Mouse (Mus musculus): ENCODE results near the gene Tcl1b1. TPM values are rescaled to one million over a fixed set of nuclear protein-coding genes. Genes with fewer than 3 reads are reported as not detected.
"Not testable (repeated sequence)": the region's sequence is repeated elsewhere in the genome, so short reads cannot be mapped to it uniquely, and the experiment has no call there.

Tcl1b1 gene
- not detected for total RNA-seq (2021)
- polyA plus RNA-seq (2012; rRNA removed): not detected in 2 replicates
- long read RNA-seq: 0 reads

DNA sequence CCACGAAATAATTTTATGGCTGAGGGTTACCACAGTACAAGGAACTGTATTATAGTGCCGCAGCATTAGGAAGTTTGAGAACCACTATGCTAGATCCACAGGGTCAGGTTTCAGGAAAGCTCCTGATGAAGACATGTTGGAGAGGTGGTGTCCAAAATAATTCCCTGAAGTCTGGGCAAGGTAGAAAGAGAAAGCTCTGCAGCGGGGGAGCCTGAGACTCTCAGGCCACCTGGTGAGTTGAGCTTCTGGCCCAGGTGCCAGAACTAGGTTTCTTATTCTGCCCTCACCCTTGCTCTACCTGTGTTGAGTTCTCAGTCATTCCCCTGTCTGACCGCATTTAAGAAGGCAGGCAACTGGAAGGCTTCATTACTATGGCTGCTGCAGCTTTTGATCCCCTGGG is at the start of gene Tcl1b1:
Gene Tcl1b1, plus strand, starts transcription at position 301 of the 400 bp plus-strand sequence.
- no peak for DNase-seq

DNA sequence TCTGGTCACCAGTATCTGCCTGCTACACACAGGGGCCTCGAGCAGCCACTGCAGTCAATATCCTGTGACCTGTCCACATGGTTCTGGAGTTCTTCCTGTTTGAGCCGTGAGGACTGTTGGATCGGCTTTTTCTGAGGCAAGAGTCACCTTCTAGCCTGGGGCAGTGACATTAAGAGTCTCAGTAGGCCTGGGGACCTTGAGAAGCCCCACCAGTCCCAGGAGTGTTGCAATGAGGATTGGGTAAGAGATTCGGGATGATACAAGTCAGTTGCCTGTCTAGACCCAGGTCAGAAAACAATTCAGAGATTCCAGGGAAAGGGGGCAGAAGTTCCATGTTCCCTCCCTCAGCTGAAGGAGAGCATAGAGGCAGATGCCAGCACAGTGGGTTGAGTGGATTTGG is 49.7 kb upstream of the Tcl1b1 start:
- DNase-seq: peak; percentile 73

DNA sequence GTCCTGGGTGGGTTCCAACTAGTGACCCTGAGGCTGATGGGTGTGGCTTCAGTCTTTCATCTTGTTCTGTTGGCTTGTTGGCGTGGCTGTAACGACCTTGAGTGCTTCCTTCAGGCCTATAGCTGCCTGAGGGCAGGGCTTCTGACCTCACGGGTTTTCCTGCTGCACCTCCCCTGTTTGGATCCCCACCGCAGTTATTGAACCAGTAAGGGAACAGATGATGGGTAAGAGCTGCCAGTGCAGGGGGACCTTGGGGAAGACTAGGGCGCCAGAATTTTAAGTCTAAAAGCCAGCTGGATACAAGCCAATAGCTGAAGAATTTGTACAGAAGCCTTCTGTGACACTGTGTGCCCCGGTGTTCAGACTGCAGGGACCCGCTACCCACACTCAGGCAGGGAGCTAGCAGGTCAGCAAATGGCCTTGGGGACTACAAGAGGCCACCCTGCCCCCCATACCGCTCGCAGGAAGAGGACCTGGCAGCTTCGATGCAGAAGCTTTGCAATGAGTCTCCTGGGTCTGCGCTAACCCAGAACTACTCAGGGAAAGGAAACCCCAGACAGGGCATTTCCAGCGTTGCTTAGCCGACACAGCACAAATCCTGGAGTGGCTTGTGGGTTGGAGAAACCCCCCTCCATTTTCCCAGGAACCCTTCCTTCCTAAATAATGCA is 47.0 kb upstream of the Tcl1b1 start:
- DNase-seq: peak; percentile 46

DNA sequence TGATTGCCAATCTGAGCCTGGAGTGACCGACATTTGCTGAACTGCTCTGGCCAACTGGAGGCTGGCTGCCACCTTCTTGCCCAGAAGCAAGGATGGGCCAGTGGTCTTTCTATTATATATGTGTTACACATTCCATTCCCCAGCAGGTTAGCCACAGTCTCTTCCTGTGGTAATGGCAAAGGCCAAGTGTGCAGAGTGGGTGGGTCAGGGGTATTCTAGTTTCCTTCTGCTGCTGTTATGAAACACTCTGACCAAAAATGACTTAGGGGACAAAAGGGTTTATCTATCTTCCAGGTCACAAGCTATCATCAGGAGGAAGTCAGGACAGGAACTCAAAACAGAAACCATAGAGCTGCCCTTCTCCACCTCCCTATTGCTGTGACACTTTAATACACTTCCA is 42.8 kb upstream of the Tcl1b1 start:
- no peak for DNase-seq

DNA sequence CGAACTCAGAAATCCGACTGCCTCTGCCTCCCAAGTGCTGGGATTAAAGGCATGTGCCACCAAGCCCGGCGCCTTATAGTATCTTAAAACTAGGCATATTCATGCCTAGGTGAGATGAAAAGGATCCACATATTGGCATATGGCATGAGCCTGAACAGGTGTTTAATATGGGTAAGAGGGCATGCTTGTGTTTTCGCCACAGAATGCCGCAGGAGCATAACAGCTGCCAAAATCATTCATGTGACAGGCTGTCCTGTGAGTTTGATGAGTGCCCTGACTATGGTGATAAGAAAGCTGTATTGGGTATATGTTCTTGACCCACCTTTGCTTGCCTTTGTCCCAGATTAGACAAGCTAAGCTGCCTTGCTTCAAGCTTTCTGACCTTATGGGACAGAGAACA is 34.1 kb upstream of the Tcl1b1 start:
- no peak for DNase-seq

DNA sequence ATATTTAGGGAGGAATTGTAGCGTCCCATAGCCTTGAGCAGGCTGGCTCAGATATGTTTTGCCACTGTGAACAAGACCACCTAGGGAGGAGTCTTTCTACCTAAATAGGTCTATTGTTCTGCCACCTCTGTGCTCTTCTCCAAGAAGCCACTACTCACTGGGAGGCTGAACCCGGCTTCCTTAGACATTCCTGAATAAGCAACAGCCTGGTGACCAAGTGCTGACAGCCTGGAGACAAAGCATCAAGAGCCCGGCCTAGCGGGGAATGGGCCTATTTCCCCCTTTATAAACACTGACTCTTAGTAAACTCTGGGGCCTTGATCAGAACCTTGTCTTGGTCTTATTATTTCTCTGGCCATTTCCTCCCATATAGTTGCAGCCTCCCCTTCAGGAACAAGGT is 33.0 kb upstream of the Tcl1b1 start:
- DNase-seq: no peak

DNA sequence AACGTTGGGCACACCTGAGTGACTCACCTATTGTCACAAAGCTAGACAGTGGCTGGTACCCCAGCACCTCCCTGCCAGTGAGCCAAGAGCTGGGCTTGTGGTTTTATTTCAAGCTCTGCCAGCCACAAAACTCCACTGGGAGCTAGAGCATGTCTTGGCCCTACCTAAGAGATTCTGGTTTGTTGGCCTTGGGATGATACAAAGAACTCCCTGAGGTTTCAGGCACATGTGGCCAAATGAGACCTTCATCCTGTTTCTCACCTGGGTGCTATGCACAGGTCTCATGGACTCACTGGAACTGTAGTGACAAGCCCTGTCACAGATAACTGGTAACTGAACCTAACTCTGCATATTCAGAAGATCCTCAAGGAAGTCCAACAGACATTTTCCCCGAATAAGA is 31.9 kb upstream of the Tcl1b1 start:
- DNase-seq: no peak

DNA sequence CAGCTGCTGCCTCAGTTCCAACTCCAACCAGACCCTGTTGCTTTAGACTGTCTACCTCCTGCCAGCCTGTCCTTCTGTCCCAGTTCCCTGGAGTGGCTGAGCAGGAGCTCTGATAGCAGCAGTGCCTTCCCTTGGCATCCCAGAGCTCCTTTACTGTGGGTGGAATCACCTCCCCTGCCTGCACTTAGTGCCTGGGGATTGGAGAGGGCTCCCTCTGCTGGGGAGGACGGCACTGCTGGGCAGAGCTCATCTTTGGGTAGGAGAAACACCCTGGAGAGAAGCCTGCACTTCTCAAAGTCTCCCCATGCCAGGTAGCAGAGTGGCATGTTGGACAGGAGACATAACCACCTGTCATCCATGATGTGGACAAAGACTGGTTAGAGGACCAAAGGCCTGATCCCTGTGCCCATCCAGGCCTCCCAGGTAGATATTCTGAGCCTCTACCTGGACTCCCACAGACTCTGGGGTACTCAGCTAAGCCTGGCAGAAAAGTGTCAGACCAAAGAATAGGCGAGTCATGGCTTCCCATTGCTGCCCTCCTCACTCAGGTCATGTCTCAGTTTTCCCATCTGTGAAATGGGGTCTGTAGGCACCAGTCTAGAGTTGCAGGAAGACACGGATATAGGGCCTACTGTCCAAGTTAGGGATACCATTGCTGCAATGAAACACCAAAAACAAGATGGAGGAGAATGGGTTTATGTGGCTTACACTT is 29.8 kb upstream of the Tcl1b1 start:
- DNase-seq: not testable (repeated sequence)

DNA sequence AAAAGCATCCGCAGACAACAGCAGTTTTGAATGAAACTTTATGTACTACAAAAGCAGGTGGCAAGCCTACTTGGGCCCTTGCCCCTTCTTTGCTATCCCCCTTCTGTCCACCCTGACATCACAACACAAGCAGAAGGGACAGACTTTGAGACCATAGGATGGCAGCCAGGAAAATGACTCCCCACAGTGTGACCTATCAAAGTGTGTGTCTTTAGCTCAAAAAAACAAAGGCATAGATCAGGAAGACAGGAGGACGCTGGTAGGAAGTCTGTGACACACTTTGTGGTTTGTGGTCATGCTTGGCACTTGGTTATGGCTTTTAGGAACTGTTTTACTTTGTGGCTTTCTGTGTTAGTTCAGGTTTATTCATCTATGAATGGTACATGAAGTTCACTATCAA is 25.3 kb upstream of the Tcl1b1 start:
- not testable (repeated sequence) for DNase-seq

DNA sequence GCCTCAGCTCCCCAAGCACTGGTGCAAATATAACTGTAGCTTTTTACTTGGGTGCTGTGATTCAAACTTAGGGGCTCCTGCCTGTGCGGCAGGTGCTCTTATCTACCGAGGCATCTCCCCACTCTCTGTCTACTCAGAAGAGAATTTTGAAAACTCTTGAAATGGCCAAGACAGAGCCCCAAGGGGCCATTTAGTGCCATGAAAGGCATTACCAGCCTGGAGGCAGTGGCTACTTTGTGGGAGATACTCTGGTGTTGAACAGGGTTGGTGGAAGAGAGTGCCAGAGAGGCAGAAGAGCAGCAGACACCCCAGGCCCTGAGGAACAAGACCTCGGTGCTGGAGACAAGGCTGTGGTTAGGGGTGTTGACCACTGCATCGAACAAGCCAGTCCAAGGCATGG is 24.7 kb upstream of the Tcl1b1 start:
- DNase-seq: not testable (repeated sequence)

DNA sequence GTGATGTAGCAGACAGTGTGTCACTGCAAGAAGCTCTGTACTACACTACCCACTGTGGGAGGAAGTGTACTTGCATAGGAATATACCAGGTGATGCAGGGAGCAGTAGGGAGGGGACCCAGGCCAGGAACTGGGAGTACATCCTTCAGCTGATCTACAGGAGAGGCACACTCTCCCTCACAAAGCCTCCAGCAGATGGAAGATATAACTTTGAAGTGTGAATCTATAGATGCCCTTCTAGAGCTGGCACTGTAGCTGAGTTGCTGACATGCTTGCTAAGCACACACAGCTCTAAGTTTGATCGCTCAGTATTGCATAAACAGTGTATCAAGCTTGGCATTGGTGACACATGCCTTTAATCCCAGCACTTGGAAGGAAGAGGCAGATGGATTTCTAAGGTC is 21.8 kb upstream of the Tcl1b1 start:
- DNase-seq: peak; percentile 38

DNA sequence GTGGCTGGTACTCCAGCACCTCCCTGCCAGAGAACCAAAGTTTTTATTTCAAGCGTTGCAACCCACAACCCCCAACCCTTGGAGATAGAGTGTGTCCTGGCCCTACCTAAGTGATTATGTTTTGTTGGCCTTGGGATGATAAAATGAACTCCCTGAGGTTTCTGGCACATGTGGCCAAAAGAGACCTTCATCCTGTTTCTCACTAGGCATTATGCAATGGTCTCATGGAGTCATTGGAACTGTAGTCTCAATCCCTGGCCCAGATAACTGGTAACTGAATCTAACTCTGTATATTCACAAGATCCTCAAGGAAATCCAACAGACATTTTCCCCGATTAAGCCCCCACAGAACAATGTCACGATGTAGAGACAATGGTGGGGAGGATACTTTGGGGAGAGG is 16.4 kb upstream of the Tcl1b1 start:
- DNase-seq: peak; percentile 45

DNA sequence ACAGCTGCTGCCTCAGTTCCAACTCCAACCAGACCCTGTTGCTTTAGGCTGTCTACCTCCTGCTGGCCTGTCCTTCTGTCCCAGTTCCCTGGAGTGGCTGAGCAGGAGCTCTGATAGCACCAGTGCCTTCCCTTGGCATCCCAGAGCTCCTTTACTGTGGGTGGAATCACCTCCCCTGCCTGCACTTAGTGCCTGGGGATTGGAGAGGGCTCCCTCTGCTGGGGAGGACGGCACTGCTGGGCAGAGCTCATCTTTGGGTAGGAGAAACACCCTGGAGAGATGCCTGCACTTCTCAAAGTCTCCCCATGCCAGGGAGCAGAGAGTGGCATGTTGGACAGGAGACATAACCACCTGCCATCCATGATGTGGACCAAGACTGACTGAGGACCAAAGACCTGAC is 14.6 kb upstream of the Tcl1b1 start:
- not testable (repeated sequence) for DNase-seq

DNA sequence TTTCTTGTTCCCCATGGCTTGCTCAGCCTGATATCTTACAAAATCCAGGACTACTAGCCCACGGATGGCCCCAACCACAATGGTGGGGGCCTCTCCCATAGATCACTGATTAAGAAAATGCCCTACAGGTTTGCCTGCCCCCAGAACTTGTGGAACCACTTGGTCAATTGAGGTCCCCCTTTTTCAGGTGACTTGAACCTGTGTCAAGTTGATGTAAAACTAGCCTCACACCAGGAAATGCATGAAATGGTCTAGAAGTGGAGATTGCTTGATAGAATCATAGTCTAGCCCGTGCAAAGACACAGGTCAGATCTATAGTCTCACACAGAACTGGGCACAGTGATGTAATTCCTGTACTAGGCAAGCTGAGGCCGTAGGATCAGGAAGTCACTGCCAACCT is 13.8 kb upstream of the Tcl1b1 start, which contains the start of gene Tcl1b2:
Gene Tcl1b2, plus strand, starts transcription at position 301 of the 400 bp plus-strand sequence.
- DNase-seq: no peak

DNA sequence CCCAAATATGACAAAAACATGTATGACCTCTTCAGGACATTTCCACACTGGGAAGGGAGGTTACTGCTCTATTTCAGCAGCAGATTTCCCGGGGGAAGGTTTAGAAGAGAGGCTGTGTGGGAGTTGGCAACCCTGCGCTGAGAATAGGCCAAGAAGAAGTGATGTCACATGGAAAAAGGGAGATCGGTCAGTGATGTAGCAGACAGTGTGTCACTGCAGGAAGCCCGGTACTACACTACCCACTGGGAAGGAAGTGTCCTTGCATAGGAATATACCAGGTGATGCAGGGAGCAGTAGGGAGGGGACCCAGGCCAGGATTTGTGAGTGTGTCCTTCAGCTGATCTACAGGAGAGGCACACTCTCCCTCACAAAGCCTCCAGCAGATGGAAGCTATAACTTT is 4.2 kb upstream of the Tcl1b1 start:
- not testable (repeated sequence) for DNase-seq

DNA sequence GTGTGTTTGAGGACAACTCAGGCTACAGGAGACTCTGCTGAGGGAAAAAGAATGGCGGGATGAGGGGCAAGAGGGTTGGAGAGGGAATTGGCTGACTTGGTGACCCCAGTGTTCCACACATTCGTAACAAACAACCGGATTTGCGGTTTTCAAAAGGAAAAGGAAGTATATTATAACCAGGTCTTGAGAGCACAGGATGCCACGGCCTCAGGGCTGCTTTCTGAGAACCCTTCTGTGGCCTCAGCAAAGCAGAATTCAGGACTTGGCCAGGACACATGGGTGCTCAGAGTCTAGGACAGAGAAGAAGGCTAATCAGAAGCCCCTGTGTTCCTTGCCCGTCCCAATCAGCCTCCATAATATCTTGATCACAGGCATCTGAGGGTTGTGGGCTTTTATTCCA is 648 bp upstream of the Tcl1b1 start:
- DNase-seq: no peak

DNA sequence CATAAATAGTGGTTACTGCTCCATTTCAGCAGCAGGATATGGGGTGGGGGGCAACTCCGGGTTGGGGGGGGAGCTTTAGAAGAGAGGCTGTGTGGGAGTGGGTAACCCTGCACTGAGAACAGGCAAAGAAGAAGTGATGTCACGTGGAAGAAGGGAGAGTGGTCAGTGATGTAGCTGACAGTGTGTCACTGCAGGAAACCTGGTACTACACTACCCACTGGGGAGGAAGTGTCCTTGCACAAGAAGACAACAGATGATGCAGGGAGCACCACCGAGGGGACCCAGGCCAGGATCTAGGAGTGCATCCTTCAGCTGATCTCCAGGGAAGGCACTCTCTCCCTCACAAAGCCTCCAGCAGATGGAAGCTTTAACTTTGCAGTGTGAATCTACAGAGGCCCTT is 7.2 kb downstream of the Tcl1b1 start:
- no peak for DNase-seq

DNA sequence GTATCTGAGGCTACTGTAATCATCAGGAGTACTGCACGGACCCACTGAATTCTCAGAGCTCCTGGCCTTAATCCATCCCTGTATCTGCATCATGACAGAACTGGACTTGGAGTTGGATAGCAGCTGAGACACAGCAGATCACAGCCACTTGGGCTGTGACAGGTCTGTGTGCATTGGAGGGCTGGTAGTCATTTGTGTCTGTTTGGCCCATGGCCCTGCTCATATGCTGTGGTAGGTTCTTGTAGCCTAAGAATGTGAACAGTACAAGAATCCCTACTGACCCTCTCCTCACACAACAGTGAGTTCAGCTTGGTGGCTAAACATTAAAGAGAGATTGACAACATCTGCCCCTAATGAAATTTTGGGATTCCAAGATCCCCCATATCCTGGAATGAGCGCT is 13.9 kb downstream of the Tcl1b1 start:
- DNase-seq: no peak

DNA sequence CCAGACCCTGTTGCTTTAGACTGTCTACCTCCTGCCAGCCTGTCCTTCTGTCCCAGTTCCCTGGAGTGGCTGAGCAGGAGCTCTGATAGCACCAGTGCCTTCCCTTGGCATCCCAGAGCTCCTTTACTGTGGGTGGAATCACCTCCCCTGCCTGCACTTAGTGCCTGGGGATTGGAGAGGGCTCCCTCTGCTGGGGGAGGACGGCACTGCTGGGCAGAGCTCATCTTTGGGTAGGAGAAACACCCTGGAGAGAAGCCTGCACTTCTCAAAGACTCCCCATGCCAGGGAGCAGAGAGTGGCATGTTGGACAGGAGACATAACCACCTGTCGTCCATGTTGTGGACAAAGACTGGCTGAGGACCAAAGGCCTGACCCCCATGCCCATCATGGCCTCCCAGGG is 14.8 kb downstream of the Tcl1b1 start:
- peak; percentile 82 for DNase-seq

DNA sequence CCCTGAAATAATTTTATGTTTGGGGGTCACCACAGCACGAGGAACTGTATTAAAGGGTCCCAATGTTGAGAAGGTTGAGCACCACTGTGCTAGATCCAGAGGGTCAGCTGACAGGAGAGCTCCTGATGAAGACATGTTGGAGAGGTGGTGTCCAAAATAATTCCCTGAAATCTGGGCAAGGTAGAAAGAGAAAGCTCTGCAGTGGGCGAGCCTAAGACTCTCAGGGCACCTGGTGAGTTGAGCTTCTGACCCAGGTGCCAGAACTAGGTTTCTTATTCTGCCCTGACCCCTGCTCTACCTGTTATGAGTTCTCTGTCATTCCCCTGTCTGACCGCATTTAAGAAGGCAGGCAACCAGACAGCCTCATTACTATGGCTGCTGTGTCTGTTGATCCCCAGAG is 16.6 kb downstream of the Tcl1b1 start, which contains the start of gene Tcl1b5:
Gene Tcl1b5, plus strand, starts transcription at position 301 of the 400 bp plus-strand sequence.
- DNase-seq: not testable (repeated sequence)

DNA sequence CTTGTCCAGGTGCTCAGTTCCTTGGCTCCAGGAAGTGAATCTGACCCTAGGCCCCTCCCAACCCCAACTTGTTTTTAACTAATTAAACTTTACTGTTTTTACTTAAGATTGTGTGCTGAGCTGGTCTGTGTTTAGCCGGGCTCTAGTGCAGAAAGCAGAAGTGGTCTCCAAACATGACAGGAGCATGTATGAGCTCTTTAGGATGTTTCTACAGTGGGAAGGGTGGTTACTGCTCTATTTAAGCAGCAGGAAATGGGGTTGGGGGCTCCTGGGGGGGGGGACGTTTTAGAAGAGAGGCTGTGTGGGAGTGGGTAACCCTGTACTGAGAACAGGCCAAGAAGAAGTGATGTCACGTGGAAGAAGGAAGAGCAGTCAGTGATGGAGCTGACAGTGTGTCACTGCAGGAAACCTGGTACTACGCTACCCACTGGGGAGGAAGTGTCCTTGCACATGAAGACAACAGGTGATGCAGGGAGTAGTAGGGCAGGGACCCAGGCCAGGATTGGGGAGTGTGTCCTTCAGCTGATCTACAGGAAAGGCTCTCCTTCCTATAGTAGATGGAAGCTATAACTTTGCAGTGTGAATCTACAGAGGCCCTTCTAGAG is 21.7 kb downstream of the Tcl1b1 start:
- not testable (repeated sequence) for DNase-seq

DNA sequence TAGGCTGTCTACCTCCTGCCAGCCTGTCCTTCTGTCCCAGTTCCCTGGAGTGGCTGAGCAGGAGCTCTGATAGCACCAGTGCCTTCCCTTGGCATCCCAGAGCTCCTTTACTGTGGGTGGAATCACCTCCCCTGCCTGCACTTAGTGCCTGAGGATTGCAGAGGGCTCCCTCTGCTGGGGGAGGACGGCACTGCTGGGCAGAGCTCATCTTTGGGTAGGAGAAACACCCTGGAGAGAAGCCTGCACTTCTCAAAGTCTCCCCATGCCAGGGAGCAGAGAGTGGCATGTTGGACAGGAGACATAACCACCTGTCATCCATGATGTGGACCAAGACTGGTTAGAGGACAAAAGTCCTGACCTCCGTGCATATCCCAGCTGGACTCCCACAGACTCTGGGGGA is 29.5 kb downstream of the Tcl1b1 start:
- peak; percentile 32 for DNase-seq

DNA sequence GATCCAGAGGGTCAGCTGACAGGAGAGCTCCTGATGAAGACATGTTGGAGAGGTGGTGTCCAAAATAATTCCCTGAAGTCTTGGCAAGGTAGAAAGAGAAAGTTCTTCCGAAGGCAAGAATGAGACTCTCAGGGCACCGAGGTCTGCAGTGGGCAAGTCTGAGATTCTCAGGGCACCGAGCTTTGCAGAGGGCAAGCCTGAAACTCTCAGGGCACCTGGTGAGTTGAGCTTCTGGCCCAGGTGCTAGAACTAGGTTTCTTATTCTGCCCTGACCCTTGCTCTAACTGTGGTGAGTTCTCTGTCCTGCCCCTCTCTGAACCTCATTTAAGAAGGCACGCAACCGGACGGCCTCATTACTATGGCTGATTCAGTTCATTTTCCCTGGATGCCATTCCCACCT is 31.3 kb downstream of the Tcl1b1 start, which contains the start of gene Tcl1b3:
Gene Tcl1b3, plus strand, starts transcription at position 301 of the 400 bp plus-strand sequence.
- not testable (repeated sequence) for DNase-seq

All from adrenal gland, adult 2 months (tissue).